Mouse (Mus musculus): ENCODE data around the gene Dct. TPM values are rescaled to one million over a fixed set of nuclear protein-coding genes. Genes with fewer than 3 reads are reported as not detected.

Dct gene
- polyA plus RNA-seq (2012; rRNA removed): 0.62 and 0.72 TPM in 2 replicates

DNA sequence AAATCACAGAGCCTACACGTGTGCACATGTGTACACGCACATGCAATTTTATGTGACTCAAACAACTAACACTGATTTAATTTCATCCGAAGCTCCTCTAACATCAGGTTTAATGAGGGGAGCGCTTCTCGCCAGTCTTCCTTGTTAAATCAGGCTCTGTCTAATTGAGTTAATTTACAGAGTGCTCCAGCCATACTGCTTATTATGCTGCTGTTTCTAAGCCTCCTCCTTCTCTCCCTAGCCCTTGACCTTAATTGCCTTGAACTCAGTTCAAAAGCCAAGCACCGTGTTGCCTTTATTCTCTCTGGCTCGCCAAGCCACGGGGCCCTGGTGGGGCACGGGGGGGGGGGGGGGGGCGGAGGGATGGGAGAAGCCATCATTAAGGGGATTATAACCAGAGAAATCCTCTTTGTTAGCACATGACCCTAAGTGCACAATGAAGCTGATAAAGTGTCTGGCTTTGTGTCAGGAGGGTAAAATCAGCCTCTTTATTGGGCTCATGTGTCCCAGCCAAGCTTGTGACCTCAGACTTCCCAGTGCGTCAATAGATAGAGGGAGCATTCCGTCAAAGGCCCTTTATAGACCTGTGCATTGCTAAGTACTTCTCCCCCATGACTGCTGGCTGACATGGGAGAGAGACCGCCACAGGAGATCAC, at the start of gene Dct:
TSS of gene Dct (minus strand) at position 270 of the 656 bp plus-strand sequence.
- DNase-seq (ENCODE audit: low spot score): no peak

- no peak for DNase-seq (ENCODE audit: low spot score)
These were observed 49.4 kb upstream of the Dct start for GRCm38 (mm10) chr14:118101227-118101990.

- DNase-seq (ENCODE audit: low spot score): no peak
These were observed 46.2 kb upstream of the Dct start for GRCm38 (mm10) chr14:118098265-118098664.

DNA sequence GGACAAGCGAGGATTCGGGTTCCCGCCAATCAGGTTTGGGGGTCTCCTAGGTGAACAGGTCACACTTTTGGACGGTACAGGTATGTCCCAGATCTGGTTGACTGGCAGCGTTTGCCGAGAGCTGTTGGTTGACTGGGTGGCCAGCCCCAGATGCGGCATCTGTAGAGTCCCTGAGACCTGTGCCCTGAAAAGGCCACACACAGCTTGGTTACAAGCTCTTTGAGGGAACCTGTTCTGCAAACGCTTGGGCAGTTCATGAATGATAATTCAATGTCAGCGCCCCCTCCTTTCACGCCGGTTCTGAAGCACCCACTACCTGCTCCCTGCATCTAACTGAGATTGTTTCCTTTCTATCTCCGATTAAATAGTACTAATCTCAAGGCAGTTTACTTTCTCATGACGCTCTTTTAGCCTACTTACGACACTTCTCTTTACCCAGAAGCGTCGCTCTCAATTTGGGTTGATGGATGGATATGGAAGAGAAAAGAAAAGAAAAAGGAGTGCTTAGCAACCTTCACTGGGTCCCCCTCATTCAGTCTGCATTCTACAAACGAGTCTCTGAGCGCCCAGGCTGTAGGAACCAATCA, 37.9 kb upstream of the Dct start:
- no peak for DNase-seq (ENCODE audit: low spot score)

DNA sequence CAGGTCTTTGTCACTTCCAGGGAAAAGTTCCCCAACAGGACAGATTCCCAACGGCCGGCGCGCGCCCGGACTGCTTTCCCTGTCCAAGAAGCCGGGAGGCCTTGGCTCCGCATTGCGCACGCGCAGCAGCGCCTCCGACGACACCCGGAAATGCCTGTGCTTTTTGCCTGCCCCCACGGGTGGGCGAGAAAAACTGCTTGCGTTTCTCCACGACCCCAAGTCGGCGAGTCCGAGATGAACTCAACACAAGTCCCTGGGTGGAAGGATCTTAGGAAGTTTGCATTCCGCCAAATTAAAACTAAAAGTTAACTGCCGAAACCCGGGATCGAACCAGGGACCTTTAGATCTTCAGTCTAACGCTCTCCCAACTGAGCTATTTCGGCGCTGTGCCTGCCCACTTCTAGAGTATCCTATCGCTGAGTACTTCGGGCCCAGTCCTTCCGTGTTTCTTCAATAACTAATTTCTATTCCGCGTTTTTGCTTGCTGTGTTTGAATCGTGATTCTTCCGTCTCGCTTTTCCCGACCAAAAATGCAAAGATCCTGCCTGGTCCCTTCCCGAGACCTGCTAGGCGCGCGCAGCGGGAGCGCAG, 37.3 kb upstream of the Dct start:
- peak; percentile 90 for DNase-seq (ENCODE audit: low spot score)

- DNase-seq (ENCODE audit: low spot score): no peak
These were observed 36.6 kb upstream of the Dct start for GRCm38 (mm10) chr14:118088437-118089207.

- DNase-seq (ENCODE audit: low spot score): no peak
These were observed 34.4 kb upstream of the Dct start for GRCm38 (mm10) chr14:118086271-118087035.

DNA sequence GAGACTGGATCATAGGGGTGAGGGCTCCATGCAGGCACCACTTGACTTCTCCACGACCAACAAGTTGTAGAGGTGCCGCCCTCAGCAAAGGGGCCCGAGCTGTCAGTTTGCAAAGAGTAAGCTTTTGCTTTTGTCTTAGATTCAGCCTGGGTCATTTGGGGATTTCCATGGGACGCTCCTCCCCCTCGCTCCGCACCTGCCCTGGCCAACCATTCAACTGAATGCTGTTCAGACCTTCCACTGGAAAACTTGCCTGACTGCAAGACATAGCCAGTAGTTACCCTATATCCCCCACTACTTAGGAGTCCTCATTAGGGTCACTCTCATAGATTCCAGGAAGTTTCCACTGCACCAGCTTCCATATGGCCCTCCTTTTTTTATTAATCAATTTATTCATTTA, 31.8 kb upstream of the Dct start:
- no peak for DNase-seq (ENCODE audit: low spot score)

DNA sequence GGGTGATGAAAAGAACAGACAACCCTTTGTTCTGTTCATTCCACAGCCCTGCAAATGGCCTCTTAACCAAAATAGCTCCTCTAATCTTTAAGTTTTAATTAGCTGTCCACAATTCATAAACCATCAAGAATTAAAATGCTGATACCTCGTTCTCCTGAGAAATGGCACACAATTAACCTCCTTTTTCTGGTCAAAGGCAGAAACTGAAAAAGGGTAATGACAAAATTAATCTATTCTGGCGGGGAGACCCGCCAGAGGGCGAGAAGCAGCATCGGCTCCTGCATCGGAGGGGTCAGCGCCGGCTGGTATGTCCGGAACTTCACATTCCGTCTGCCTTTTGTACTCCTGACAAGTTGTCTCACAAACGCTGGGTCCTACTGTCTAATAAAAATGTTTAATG, 28.6 kb upstream of the Dct start:
- no peak for DNase-seq (ENCODE audit: low spot score)

GRCm38 (mm10) chr14:118070100-118070499, 18.1 kb upstream of the Dct start:
- DNase-seq (ENCODE audit: low spot score): no peak

DNA sequence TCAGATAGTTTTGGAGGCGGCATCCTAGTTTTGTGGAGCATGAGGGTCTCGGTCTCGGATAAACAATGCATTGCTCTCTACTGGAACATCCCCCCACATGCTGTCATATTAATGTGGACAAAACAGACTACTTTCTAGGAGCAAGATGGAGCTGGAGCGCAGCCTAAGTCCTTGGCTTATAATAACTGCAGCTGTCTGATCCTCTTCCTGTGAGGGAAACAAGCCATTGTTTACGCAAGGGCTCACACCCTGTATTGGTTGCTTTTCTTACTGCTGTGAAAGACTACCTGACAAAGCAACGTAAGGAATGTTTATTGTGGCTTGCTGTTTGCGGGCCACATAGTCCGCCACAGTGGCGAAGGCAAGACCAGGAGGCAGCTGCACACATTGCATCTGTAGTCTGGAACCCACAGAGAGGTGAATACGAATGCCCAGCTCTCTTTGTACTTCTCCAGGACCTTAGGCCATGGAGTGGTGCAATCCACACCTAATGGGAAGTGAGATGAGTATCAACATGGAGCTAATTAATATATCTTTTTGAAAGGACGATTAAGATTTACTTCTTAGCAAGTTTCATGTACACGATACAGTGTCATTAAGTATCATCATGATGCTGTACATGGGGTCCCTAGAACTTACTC, 17.5 kb upstream of the Dct start:
- no peak for DNase-seq (ENCODE audit: low spot score)

GRCm38 (mm10) chr14:118061766-118062432, 9.9 kb upstream of the Dct start:
- DNase-seq (ENCODE audit: low spot score): no peak

DNA sequence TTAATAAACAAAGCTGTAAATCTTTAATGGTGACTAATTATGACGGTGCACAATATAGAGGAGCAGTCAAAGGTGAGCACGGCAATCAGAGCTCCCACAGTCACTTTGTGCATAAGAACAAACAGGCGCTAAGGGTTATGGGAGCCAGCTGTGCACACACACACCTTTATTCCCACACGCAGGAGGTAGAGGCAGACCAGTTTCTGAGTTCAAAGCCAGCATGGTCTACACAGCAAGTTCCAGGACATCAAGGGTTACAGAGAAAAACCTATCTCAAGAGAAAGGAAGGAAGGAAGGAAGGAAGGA, 6.5 kb upstream of the Dct start:
- no peak for DNase-seq (ENCODE audit: low spot score)

DNA sequence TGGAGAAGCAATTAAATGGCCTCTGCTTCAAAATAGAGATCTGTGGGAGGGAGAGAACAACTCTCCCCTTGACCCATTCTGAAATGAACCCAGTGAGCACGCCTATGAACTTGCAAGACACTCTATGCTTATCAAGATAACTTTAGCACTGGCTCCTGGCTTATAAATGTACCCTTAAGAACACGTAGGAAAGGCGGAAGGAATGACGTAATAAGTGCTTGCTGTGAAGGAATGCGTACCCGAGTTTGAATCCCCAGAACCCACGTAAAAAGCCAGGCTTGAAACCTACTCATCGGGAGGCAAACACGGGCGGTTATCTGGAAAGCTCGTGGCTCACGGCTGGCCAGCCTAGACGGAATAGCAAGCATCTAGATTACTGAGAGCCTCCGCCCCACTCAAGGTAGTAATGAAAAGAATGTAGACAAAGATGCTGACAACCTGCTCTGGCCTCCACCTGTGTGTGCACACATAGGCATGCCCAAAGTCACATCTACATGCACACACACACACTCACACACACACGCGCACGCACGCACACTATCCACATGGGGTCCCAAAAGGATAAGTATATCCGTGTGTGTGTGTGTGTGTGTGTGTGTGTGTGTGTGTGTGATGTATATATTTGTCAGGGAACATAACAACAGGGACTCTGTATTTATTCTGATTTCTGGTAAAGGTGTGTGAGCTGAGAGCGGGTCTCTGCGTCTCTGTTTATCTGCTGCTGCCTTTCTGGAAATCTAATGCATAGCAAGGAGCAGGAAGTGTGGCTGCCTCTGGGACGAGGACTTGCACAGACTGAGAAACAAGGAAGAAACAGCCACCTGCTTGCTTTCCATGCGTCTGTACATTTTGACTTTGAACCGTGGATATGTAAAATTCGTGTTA, 5.9 kb upstream of the Dct start:
- DNase-seq (ENCODE audit: low spot score): no peak

- no peak for DNase-seq (ENCODE audit: low spot score)
These were observed 726 bp upstream of the Dct start for GRCm38 (mm10) chr14:118052770-118053169.

DNA sequence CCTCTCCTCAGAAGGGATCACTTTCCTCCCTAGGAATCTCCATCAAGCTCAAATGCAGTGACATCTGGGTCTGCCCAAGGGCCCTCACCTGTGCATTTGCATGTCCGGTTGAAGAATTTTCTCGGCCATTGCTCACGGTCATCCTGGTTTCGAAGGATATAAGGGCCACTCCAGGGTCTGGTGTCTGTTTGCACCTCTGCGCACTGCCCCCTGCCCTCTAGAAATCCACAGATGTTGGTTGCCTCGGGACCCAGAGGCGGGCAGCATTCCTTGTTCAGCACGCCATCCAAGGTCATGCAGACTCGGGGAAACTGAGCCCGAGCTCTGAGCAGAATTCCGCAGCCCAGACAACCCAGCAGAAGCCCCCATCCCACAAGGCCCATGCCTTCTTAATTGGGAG, 648 bp downstream of the Dct start:
- no peak for DNase-seq (ENCODE audit: low spot score)

- no peak for DNase-seq (ENCODE audit: low spot score)
These were observed 1.1 kb downstream of the Dct start for GRCm38 (mm10) chr14:118050990-118051389.

DNA sequence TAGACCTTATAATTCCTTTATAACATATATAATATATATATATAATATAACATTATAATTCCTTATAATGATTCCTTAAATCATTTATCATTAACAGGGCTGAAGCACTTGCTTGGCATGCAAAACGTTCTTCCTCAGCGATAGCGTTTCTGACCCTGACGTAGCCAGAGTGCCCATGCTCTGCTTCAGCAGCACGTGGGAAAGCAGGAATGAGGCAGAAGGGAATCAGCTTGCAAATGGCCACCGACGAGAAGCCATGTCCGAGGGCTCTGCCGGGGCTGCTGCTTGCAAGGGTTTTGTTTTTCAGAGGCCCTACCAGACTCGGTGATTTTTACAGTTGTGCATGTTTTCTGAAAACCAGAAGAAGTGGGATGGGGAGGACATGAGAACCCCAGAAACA, 1.6 kb downstream of the Dct start:
- DNase-seq (ENCODE audit: low spot score): no peak

DNA sequence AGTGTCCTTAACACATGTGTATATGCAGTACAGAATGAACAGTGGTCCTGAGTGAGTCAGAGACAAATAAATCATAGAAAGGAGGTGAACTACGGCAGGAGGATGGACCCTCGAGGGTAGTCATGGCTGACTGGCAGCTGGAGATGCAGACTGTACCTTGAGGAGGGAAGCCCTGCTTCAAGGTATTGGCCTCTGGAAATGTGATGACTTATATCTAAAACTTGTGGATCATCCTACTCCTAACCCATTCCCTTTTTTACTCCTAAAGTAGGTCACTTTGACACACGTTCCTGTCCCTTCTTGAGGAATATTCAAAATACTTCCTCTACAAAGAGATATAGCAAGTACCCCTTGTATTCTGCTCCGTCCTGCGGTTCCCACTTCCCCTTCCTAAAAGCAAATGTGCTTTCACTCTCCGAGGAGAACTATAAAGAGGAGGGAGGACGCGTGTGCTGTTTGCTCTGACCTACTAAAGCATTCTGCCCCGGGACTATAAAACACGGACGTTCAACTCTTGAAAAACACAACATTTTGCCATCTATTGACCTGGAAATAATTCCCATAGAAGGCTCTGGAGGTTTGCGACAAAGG, 2.3 kb downstream of the Dct start:
- no peak for DNase-seq (ENCODE audit: low spot score)

All from urinary bladder, adult 2 months (tissue).